Mouse (Mus musculus) lung, postnatal 0 days (tissue): ENCODE measurements around the gene Cish. TPM values are rescaled to one million over a fixed set of nuclear protein-coding genes. Genes with fewer than 3 reads are reported as not detected.

Experiments used
- ATAC-seq: fragments of 200-750 bp; cut with Nextera tagmentation; 2 replicates; pipeline ENCODE4 v1.8.0; 2017; ENCODE audit warnings: moderate library complexity
- DNase-seq: peaks from one replicate; pipeline ENCODE4 v3.0.0-alpha.2; 2016; ENCODE audit warnings: low spot score
- H3K27ac ChIP-seq: fragments of 300-500 bp; sonication (generic); 2 replicates; pipeline ENCODE4 v1.5.1; 2014; ENCODE audit warnings: antibody characterized with exemption, mild to moderate bottlenecking, low read length, mixed read lengths
- H3K27me3 ChIP-seq: fragments of 300-500 bp; sonication (generic); replicated peaks from 2 replicates; pipeline ENCODE4 v1.6.1; 2014; ENCODE audit warnings: low read length, mixed read lengths; ENCODE audit not compliant: insufficient read depth
- H3K36me3 ChIP-seq: fragments of 300-500 bp; sonication (generic); 2 replicates; pipeline ENCODE4 v1.6.1; 2014; ENCODE audit warnings: low read length, mixed read lengths; ENCODE audit not compliant: insufficient read depth
- H3K4me1 ChIP-seq: fragments of 300-500 bp; sonication (generic); 2 replicates; pipeline ENCODE4 v1.6.1; 2014; ENCODE audit warnings: antibody characterized with exemption, low read depth, low read length, mixed read lengths; ENCODE audit not compliant: insufficient read depth
- H3K4me2 ChIP-seq: fragments of 300-500 bp; sonication (generic); replicated peaks from 2 replicates; pipeline ENCODE4 v1.6.1; 2014; ENCODE audit warnings: low read depth, mild to moderate bottlenecking, low read length, moderate library complexity, mixed read lengths
- H3K4me3 ChIP-seq: fragments of 300-500 bp; sonication (generic); 2 replicates; pipeline ENCODE4 v1.5.1; 2014; ENCODE audit warnings: low read depth, low read length
- H3K9ac ChIP-seq: fragments of 300-500 bp; sonication (generic); replicated peaks from 2 replicates; pipeline ENCODE4 v1.6.1; 2014; ENCODE audit warnings: low read depth, mild to moderate bottlenecking
- H3K9me3 ChIP-seq: fragments of 300-500 bp; sonication (generic); 2 replicates; pipeline ENCODE4 v1.6.1; 2016; ENCODE audit warnings: low read length, mixed read lengths
- CTCF ChIP-seq: IDR thresholded peaks from 2 replicates; pipeline ENCODE4 v1.5.1; 2016; ENCODE audit warnings: antibody characterized with exemption, mild to moderate bottlenecking
- EP300 ChIP-seq: IDR thresholded peaks from 2 replicates; pipeline ENCODE4 v1.6.1; 2016; ENCODE audit warnings: antibody characterized with exemption, mild to moderate bottlenecking, control low read depth
- WGBS: fragments of 180-500 bp; shearing (Covaris S2); extraction: QIAGEN DNeasy Blood & Tissue Kit; methylation state at CpG from one replicate; pipeline ENCODE4 v1.1.7; 2014; 5-methylcytosine and 5-hydroxymethylcytosine counted together
- polyA plus RNA-seq: library from polyadenylated mRNA; unstranded; fragments of >200 nt; fragmentation: Nextera tagmentation; extraction: Ambion mirVana; gene quantifications from 2 replicates; pipeline ENCODE4 v1.2.1, GENCODE M21; 2015

Gene Cish
- polyA plus RNA-seq, 1 experiment from 2014 or later, result 49.2 TPM

GRCm38 (mm10) chr9:107288105-107288650 lies 7.6 kb upstream of the Cish start:
- ATAC-seq (peak; percentile 24; the same call in 1 of the 2 replicates), DNase-seq (peak; percentile 58)

GRCm38 (mm10) chr9:107288711-107289110 lies 7.1 kb upstream of the Cish start:
- peak; percentile 94 for DNase-seq
- peak overlapping the region; percentile 55; the same call in 1 of the 2 replicates for H3K9ac ChIP-seq
- H3K4me2 ChIP-seq, result peak overlapping the region; percentile 77
- peak overlapping the region; percentile 47 for H3K4me3 ChIP-seq
- H3K27me3 ChIP-seq, result no peaks in the 10 kb centered on the region
- H3K36me3 ChIP-seq, result no peaks in the 10 kb centered on the region
- WGBS, result 23% methylated on average over 8 of the region's 8 CpGs
- no peaks in the 10 kb centered on the region; the same call in 1 of the 2 replicates for H3K4me1 ChIP-seq
- TF ChIP-seq EP300, result no peak
- no peak for TF ChIP-seq CTCF
- peak; percentile 72 for ATAC-seq
- H3K9me3 ChIP-seq, result no peaks in the 10 kb centered on the region
- peak overlapping the region; percentile 92 for H3K27ac ChIP-seq

More at GRCm38 (mm10) chr9:107288105-107288650, 7.6 kb upstream of the Cish start:
- no peaks in the 10 kb centered on the region for H3K36me3 ChIP-seq
- H3K27me3 ChIP-seq, result no peaks in the 10 kb centered on the region
- H3K4me3 ChIP-seq, result peak overlapping the region; percentile 47; the same call in 1 of the 2 replicates
- no peaks in the 10 kb centered on the region; the same call in 1 of the 2 replicates for H3K4me1 ChIP-seq
- TF ChIP-seq EP300 (no peak), CTCF (no peak)
- H3K27ac ChIP-seq, result peak overlapping the region; percentile 92
- 70% methylated on average over 14 of the region's 14 CpGs for WGBS
- peak overlapping the region; percentile 77 for H3K4me2 ChIP-seq
- H3K9me3 ChIP-seq, result no peaks in the 10 kb centered on the region
- H3K9ac ChIP-seq, result no peak overlapping the region

DNA sequence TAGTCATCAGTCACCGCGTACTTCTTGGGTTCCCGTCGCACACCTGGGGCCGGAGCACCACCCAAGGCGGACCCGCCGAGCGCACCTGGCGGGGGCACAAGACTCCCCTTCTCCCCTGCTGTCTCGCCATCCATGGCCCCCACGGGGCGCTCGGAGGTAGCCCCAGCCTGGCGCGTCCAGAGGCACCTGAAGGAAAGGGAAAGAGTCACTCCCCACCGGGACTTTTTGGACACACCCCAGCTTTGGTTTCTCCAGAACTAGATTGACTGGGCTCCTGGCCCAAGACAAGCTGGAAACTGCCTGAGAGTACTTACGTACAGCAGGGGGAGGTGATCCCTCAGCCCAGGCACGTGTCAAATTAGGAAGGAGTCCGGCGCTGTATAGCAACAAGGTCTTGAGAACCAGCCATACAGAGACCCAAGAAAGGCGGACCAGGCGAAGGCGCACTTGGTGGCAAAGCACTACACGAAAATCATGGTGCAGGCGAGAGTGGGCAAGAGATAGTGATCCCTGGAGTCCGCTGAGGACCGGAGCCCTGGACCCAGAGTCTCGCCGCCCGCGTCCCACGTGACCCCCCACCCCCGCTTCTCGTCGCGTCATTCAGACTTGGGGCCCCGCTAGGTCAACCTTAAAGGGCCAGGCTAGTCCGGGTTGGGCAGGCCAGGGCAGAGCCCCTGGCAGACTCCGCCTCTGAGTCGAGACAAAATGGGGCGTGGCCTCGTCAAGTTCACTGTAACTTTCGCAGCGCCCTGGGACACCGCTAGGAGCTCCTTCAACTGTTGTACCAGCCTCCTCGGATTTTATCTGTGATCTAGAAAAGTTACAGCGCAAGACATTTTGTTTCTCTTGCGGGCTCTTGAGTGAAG lies 6.4 kb upstream of the Cish start, which contains the start of gene Mapkapk3:
Gene Mapkapk3, minus strand, starts transcription at position 667 of the 866 bp plus-strand sequence.
- Histone ChIP-seq H3K9me3 (no peaks in the 10 kb centered on the region), H3K4me2 (peak within 1 kb of the TSS; percentile 77), H3K27ac (peak within 1 kb of the TSS; percentile 92), H3K9ac (peak within 1 kb of the TSS; percentile 55; the same call in 1 of the 2 replicates), H3K4me1 (peaks cover 2% of the 10 kb centered on the region; the same call in 1 of the 2 replicates), H3K4me3 (peak within 1 kb of the TSS; percentile 47), H3K36me3 (no peaks in the 10 kb centered on the region), H3K27me3 (no peaks in the 10 kb centered on the region)
- 2% methylated on average over 44 of the region's 49 CpGs for WGBS
- ATAC-seq (peak; percentile 88), DNase-seq (peak; percentile 98)
- TF ChIP-seq EP300 (no peak), CTCF (peak; percentile 59)

- Histone ChIP-seq H3K9ac (no peak overlapping the region), H3K4me3 (no peak overlapping the region), H3K27me3 (no peaks in the 10 kb centered on the region), H3K27ac (no peak overlapping the region), H3K36me3 (no peaks in the 10 kb centered on the region), H3K4me1 (peaks cover 10% of the 10 kb centered on the region; the same call in 1 of the 2 replicates), H3K4me2 (no peak overlapping the region), H3K9me3 (no peaks in the 10 kb centered on the region)
- DNase-seq (peak; percentile 90), ATAC-seq (no peak)
- TF ChIP-seq EP300 (no peak), CTCF (peak; percentile 98)
- 31% methylated on average over 10 of the region's 10 CpGs for WGBS
These were observed 4.9 kb upstream of the Cish start for GRCm38 (mm10) chr9:107290897-107291296.

GRCm38 (mm10) chr9:107294249-107294648 lies 1.6 kb upstream of the Cish start:
- 4% methylated on average over 6 of the region's 6 CpGs for WGBS
- no peak for ATAC-seq
- Histone ChIP-seq H3K4me3 (no peak overlapping the region), H3K27me3 (no peaks in the 10 kb centered on the region), H3K4me2 (no peak overlapping the region), H3K9me3 (no peaks in the 10 kb centered on the region), H3K4me1 (peaks cover 15% of the 10 kb centered on the region; the same call in 1 of the 2 replicates), H3K27ac (0 out of 2 replicates have a peak overlapping the region, but pooled peaks have one; percentile 27), H3K36me3 (no peaks in the 10 kb centered on the region), H3K9ac (no peak overlapping the region)
- peak; percentile 98 for TF ChIP-seq CTCF
- no peak; the same call in 1 of the 2 replicates for TF ChIP-seq EP300
- peak; percentile 92 for DNase-seq

- Histone ChIP-seq H3K9ac (no peak overlapping the region; the same call in 1 of the 2 replicates), H3K27me3 (no peaks in the 10 kb centered on the region), H3K4me2 (peak overlapping the region; percentile 76), H3K36me3 (peaks cover 9% of the 10 kb centered on the region; the same call in 1 of the 2 replicates), H3K4me3 (no peak overlapping the region; the same call in 1 of the 2 replicates), H3K9me3 (no peaks in the 10 kb centered on the region), H3K27ac (peak overlapping the region; percentile 98), H3K4me1 (peaks cover 15% of the 10 kb centered on the region; the same call in 1 of the 2 replicates)
- DNase-seq (peak; percentile 90), ATAC-seq (peak; percentile 39)
- 13% methylated on average over 4 of the region's 4 CpGs for WGBS
- TF ChIP-seq EP300, result peak; percentile 83
- no peak for TF ChIP-seq CTCF
These were observed 210 bp upstream of the Cish start for GRCm38 (mm10) chr9:107295616-107296015.
